1 mouse cellular context compared by ENCODE assay signal in genomic region chr17:36314511-36314910, GRCm38 (mm10).
TF ChIP-seq lines count a peak whose summit lies in the region.

No protein-coding gene starts in this region.

TF ChIP-seq in MEL, 35 proteins besides CTCF, POLR2A, EP300 and RAD21:
- no peak for TF ChIP-seq NRF1 (IDR thresholded peaks at IDR 0.05; ENCODE audit: insufficient read depth, low read depth, low read length, poor library complexity, severe bottlenecking)
- TF ChIP-seq SMC3 (IDR thresholded peaks at IDR 0.05; ENCODE audit: low read depth, low read length), result no peak
- TF ChIP-seq UBTF (IDR thresholded peaks at IDR 0.05; ENCODE audit: borderline replicate concordance, insufficient read depth, low read depth, low read length), result no peak
- TF ChIP-seq CHD2 (IDR thresholded peaks at IDR 0.05; ENCODE audit: low read length), result no peak
- 0 out of 2 replicates have a peak, but pooled peaks have one; percentile 22 for TF ChIP-seq ZNF384 (IDR thresholded peaks at IDR 0.05; ENCODE audit: low read depth, low read length)
